Mouse (Mus musculus): ENCODE results near the gene Polr1a.
A peak's percentile ranks its signal among the peaks of the same experiment; 100 is the strongest.
"Not testable (repeated sequence)": the region's sequence is repeated elsewhere in the genome, so short reads cannot be mapped to it uniquely, and the experiment has no call there.

Polr1a gene

GRCm38 (mm10) chr6:71908481-71909381 is at the start of gene Polr1a, which contains the start of gene Ptcd3:
Polr1a (plus strand) TSS chr6:71909053.
Ptcd3 (minus strand) TSS chr6:71908750.
- DNase-seq: peak; percentile 96

DNA sequence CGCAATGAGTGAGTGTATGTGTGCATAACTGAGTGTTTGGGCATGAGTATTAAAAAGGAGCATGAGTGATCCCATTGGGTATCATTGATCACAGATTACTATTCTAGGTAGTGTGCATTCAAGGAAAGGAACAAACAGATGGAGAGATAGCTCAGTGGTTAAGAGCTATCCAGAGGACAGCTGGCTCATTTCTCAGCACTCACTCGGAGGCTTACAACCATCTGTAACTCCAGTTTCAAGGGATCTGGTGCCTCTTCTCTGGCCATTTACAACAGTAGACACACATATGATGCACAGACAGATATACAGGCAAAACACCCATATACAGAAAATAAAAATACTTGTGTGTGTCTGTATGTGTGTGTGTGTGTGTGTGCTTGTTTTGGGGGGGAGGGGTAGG is 41.1 kb upstream of the Polr1a start:
- DNase-seq: no peak

- DNase-seq: no peak
These were observed 40.0 kb upstream of the Polr1a start for GRCm38 (mm10) chr6:71868809-71869208.

DNA sequence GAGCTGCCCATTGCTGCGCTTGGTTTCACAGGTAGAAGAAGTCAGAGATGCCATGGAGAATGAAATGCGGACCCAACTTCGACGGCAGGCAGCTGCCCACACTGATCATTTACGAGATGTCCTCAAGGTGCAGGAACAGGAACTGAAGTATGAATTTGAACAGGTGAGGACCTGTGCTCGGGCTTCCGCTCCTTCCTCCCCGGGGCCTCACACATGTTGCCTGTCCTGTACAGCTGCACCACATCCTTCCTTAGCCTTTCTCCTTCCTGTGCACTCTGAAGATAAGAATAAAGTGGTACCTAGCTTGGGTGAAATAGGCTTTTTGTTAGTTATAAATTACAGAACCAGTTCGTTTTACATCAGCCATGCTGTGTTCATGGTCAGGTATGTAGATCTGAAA is 37.5 kb upstream of the Polr1a start:
- no peak for DNase-seq

DNA sequence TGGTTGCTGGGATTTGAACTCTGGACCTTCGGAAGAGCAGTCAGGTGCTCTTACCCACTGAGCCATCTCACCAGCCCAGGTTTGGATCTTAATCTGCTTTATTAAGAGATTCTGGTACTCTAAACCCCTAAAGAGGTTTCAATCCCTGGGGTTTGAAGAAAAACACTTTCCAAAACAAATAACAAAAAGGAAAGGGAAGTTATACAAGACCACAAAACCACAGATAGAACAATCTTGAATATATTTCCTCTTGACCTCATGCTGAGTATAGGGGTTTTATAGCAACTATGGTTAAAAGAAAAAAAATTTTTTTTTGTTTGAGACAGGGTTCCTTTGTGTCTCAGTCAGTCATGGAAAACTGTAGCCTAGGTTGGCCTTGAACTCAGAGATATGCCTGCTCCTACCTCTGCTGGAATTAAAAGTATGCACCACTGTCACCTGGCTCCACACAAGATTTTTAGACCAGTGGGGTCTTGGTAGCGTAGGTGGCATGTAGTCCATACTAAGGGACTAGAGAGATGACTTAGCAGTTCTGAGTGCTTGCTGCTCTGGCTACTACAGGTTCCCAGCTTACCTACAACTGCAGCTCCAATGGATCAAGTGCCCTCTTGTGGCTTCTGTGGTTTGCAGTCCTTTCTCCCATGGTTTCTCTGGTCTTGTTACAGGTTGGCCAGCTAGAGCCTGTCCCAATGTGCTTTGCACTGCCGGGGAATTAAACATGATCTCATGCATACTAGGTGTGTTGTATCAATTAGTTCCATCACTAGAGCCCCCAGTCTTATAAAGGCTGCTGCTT is 30.7 kb upstream of the Polr1a start:
- DNase-seq: no peak

- DNase-seq: no peak
These were observed 15.6 kb upstream of the Polr1a start for GRCm38 (mm10) chr6:71893263-71893662.

DNA sequence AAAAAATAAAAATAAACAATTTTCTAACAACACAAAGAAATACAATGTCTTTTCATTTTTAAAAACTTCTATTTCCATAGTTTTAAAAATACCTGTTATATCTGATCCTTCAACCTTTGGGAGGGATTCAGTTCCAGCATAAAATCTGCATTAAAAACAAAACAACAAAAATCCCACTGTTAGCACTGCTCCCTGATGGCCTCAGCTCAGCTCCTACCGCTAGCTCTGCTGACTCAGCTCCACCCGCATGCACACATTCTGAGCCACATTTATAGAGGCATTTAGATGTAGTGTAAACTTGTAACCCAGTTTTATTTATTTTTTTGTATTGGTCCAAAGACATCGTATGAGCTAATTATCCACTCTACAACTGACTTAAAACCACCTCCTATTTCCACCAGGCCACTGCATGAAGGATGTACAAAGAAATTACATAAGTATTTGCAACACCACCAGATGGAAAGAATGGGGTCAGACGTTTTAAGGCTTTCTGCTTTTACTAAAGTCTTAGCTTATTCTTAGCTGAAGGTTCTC is 1.1 kb upstream of the Polr1a start:
- no peak for DNase-seq

DNA sequence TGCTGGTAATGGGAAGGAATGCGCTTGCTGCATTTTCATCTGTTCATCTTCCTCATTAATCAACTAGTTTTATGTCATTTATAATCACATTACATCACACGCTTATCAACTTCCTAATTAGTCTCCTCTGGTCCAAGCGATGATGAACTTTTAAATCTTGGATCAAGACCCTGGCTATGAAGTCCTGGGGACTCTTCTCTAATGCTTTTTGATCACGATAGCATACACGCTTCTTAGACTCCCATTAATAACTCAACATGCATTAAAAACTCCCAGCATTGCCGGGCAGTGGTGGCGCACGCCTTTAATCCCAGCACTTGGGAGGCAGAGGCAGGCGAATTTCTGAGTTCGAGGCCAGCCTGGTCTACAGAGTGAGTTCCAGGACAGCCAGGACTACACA is 531 bp downstream of the Polr1a start:
- DNase-seq: no peak

- no peak for DNase-seq
These were observed 987 bp downstream of the Polr1a start for GRCm38 (mm10) chr6:71909840-71910239.

GRCm38 (mm10) chr6:71911686-71912450 is 3.0 kb downstream of the Polr1a start:
- DNase-seq: no peak

- no peak for DNase-seq
These were observed 11.9 kb downstream of the Polr1a start for GRCm38 (mm10) chr6:71920752-71921151.

GRCm38 (mm10) chr6:71925233-71925632 is 16.4 kb downstream of the Polr1a start:
- not testable (repeated sequence) for DNase-seq

- peak; percentile 79 for DNase-seq
These were observed 19.1 kb downstream of the Polr1a start for GRCm38 (mm10) chr6:71927911-71928310.

DNA sequence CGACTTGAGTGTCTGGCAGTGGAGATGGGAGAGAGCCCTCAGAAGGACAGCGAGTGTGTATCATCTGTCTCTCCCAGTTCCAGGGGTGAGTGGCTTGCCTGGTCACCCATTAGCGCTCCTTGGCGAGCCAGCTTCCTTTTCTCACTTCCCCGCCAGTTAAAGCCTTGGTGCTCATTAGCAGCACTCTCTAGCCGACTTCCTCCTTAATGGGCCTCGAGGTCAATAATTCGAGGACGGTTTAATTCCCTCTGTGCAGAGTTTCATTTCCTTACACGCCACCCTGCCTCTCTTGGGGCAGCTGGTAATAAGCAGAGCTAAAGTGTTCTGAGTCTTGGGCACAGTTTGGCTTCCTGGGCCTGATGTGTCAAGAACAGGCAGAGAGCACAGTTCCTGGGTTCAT is 21.2 kb downstream of the Polr1a start:
- no peak for DNase-seq

DNA sequence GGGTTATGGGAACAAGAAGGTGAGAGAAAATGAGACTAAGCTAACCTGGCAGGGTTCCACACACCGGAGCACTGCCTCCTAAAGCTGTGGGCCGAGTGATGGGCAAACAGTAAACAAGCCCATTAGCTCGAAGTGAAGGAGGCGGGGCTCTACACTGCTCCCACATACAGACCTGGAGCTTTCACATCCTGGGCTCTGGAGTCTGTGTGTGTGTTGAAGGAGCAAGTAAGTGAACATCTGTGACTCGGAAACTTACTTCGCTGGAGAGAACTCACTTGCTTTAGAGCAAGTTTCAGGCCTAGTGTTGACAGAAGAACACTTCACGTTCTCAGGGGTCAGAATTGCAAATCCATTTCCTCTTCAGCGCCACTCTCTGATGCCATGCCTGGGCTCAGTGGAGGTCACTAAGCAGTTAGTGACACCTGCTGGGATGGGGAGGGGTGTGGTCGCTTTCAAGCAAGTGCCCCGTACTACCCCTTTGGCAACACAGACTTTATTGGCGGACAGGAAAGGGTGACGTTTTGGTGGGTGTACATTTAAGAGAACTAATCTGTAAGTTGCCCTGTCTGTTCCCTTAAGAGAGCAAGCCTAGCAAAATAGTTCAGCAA is 22.1 kb downstream of the Polr1a start:
- DNase-seq: no peak

DNA sequence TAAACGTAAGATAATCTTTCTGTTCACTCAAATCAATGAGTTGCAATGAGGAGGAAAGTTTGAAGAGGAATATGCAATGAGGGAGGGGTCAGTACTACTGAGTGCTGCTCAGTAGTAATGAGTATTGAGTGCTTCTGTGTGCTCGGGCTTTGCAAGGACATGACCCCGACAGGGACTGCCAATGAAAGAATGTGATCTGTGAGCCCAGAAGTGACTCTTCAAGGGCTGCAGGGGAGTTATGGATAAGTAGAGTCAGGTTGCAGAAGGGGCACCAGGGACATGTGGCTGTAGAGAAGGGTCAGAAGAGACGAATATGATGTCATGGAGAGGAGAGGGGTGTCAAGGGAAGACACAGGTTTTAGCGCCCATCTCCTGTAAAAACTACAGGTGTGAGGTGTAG is 23.5 kb downstream of the Polr1a start:
- DNase-seq: no peak

- DNase-seq: peak; percentile 56
These were observed 25.3 kb downstream of the Polr1a start for GRCm38 (mm10) chr6:71934081-71934556.

DNA sequence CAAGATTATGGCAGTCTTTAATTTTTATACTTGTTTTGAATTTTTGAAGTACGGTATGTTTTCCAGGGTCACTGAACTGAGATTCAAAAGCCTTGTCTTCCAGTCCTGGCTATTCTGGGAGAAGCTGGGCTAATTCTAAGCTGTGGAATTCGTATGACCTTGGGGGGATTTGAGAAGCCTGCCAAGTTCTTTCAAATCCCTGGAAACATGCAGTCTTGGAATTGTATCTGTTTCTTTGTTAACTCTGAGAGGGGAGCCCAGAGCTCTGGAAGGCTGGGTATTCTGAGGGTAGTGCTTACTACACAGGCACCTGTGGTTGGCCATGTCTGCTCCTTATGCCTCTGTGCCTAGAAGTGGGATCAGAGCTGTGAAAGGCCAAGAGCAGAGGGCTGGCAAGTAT is 26.9 kb downstream of the Polr1a start:
- peak; percentile 48 for DNase-seq

GRCm38 (mm10) chr6:71940912-71941311 is 32.1 kb downstream of the Polr1a start:
- no peak for DNase-seq

GRCm38 (mm10) chr6:71945101-71945500 is 36.2 kb downstream of the Polr1a start:
- DNase-seq: no peak

DNA sequence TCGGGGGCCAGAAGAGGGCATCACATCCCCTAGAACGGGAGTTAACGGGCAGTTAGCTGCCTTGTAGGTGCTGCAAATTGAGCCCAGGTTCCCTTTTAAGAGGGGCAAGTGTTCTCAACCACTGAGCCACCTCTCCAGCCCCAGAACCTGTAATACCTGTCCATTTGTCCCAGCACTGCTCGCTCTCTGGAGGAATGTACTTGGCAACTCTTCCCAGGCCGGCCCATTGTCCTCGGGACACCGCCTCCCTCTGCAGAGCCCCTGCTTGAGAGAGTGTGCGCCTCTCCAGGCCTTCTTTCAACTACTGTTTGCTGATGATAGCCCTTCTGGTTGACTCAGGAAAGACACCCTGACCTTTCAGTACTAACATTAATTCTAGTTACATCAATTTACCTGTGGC is 37.3 kb downstream of the Polr1a start:
- no peak for DNase-seq

DNA sequence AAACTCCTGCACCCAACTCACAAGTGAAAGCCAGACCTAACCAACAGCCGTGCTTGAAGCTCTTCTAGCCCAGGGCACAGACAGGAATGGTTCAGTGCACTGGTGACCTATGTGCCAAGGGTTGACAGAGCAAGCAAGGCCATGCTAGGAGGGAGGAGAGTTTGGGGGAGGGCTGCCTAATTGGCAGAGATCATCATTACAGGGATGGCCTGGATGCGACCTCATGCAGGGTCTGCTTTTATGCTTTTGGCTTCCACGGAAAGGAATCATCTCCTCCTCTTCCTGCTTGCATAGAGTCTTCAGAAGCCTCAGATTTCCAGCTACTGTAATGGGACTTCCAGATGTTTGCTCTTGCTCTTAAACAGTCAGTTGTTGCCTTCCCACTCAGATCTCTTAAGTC is 40.9 kb downstream of the Polr1a start:
- DNase-seq: no peak
